26 mouse cellular contexts compared by ENCODE assay signal in the genomic region with DNA sequence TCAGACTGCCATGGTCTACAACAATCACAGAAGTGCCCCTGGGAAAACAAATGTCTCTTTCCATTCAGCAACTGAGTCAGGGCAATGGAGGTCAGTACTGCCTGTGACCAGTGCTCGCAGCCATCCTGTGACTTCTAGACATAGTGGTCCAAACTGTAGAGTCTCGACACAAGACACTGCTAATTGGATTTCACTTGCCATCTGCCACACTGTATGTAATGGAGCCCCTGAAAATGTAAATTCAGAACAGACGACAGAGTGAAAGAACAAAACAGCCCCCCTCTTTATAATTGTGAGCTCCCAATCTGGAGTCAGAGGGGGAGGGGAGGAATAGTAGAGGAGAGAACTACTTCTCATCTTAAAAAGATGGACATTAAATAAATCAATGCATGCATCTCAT.
DNase-seq lines count a peak whose midpoint lies in the region; ATAC-seq lines count a peak whose summit lies in the region.
"Had no signal": no experiment of that assay in that cellular context is flagged by ENCODE, and none has a peak within 500 bp of the region (broad histone marks: within the 10 kb centered on the region; RNA-seq: fewer than 3 reads in every experiment).

No protein-coding gene starts in this region.

- H3K27me3 ChIP-seq in hindbrain, embryonic 11.5 days (ENCODE audit: control insufficient read depth, insufficient read depth, low read length), result no peaks in the 10 kb centered on the region
- no peaks in the 10 kb centered on the region for H3K27me3 ChIP-seq in hindbrain, embryonic 13.5 days
- H3K27me3 ChIP-seq in neural tube, embryonic 11.5 days (ENCODE audit: control insufficient read depth, insufficient read depth, low read length), result no peaks in the 10 kb centered on the region
- no peaks in the 10 kb centered on the region for H3K27me3 ChIP-seq in forebrain, embryonic 16.5 days (replicated peaks; ENCODE audit: control insufficient read depth, insufficient read depth, low read length)
- H3K27me3 ChIP-seq: liver, embryonic 13.5 days; neural tube, embryonic 13.5 days; Patski; stomach, embryonic 15.5 days had no signal

- intact Hi-C loops in left cerebral cortex, postnatal 10 days (cut with DNase I), result no loop called here

- ATAC-seq in hindbrain, embryonic 11.5 days (ENCODE audit: low FRiP score), result peak; percentile 87
- ATAC-seq in hindbrain, embryonic 13.5 days (ENCODE audit: low FRiP score), result no peak
- ATAC-seq in neural tube, embryonic 11.5 days (ENCODE audit: insufficient read depth, low FRiP score, low TSS enrichment), result peak; percentile 48; the same call in 1 of the 2 replicates
- peak; percentile 94 for ATAC-seq in forebrain, embryonic 16.5 days
- ATAC-seq: inflammation-experienced regulatory T-cells, adult 6 months; Patski had no signal

- H3K4me2 ChIP-seq in hindbrain, embryonic 11.5 days (replicated peaks; ENCODE audit: low read depth, low read length), result no peak overlapping the region
- H3K4me2 ChIP-seq in hindbrain, embryonic 13.5 days, result no peak overlapping the region
- H3K4me2 ChIP-seq in neural tube, embryonic 11.5 days (ENCODE audit: low read depth), result no peak overlapping the region
- no peak overlapping the region for H3K4me2 ChIP-seq in forebrain, embryonic 16.5 days (ENCODE audit: low read length)
- H3K4me2 ChIP-seq: liver, embryonic 13.5 days; neural tube, embryonic 13.5 days; stomach, embryonic 15.5 days had no signal

- peak; percentile 16 for DNase-seq in hindbrain, embryonic 11.5 days (ENCODE audit: low spot score)
- DNase-seq in neural tube, embryonic 11.5 days (ENCODE audit: low spot score), result peak; percentile 11
- no peak for DNase-seq in neural tube, embryonic 10.5 days (ENCODE audit: extremely low spot score, low spot score)
- no peak for DNase-seq in urinary bladder, adult 18-20 months (ENCODE audit: low spot score in 2 of 2)
- no peak for DNase-seq in left cerebral cortex, postnatal 10 days (ENCODE audit: extremely low spot score in 1 of 2, low spot score in 2 of 2)
- DNase-seq: adrenal gland, postnatal 36 days; B cell, adult 2 months; cerebellum, adult 11-12 months; cerebellum, postnatal 10 days; gastrocnemius, postnatal 10 days; heart, postnatal 4 days; kidney, adult 2 months; layer of hippocampus, adult 9-11 months; liver, embryonic 13.5 days; lung, adult 2 months; lung, postnatal 14 days; thymus, adult 18-20 months had no signal

- H3K9me3 ChIP-seq in hindbrain, embryonic 11.5 days (ENCODE audit: control insufficient read depth, low read length), result no peaks in the 10 kb centered on the region
- no peaks in the 10 kb centered on the region for H3K9me3 ChIP-seq in hindbrain, embryonic 13.5 days
- no peaks in the 10 kb centered on the region for H3K9me3 ChIP-seq in neural tube, embryonic 11.5 days (ENCODE audit: control insufficient read depth, low read length)
- no peaks in the 10 kb centered on the region for H3K9me3 ChIP-seq in forebrain, embryonic 16.5 days (ENCODE audit: control insufficient read depth, low read length)
- H3K9me3 ChIP-seq: heart, embryonic 10.5 days; liver, embryonic 13.5 days; neural tube, embryonic 13.5 days; stomach, embryonic 15.5 days had no signal

- no peaks in the 10 kb centered on the region for H3K4me1 ChIP-seq in hindbrain, embryonic 11.5 days (replicated peaks; ENCODE audit: control insufficient read depth, insufficient read depth, low read length)
- no peaks in the 10 kb centered on the region for H3K4me1 ChIP-seq in hindbrain, embryonic 13.5 days (replicated peaks)
- no peaks in the 10 kb centered on the region for H3K4me1 ChIP-seq in neural tube, embryonic 11.5 days (ENCODE audit: control insufficient read depth, insufficient read depth, low read length)
- H3K4me1 ChIP-seq in forebrain, embryonic 16.5 days (replicated peaks; ENCODE audit: control insufficient read depth, insufficient read depth, low read length), result peaks cover 4% of the 10 kb centered on the region; the same call in 1 of the 2 replicates
- H3K4me1 ChIP-seq: heart, embryonic 10.5 days; liver, embryonic 13.5 days; neural tube, embryonic 13.5 days; stomach, embryonic 15.5 days had no signal

- no peak overlapping the region for H3K27ac ChIP-seq in hindbrain, embryonic 11.5 days (ENCODE audit: low read depth, low read length)
- no peak overlapping the region for H3K27ac ChIP-seq in hindbrain, embryonic 13.5 days
- H3K27ac ChIP-seq in neural tube, embryonic 11.5 days (ENCODE audit: low read depth, low read length), result no peak overlapping the region
- H3K27ac ChIP-seq in forebrain, embryonic 16.5 days (ENCODE audit: low read length), result peak overlapping the region; percentile 47
- H3K27ac ChIP-seq: heart, embryonic 10.5 days; kidney, postnatal 0 days; liver, embryonic 13.5 days; neural tube, embryonic 13.5 days; stomach, embryonic 15.5 days had no signal

- H3K4me3 ChIP-seq in hindbrain, embryonic 11.5 days (ENCODE audit: low read depth, low read length), result no peak overlapping the region
- H3K4me3 ChIP-seq in hindbrain, embryonic 13.5 days, result no peak overlapping the region
- H3K4me3 ChIP-seq in neural tube, embryonic 11.5 days (ENCODE audit: low read depth, low read length), result no peak overlapping the region
- H3K4me3 ChIP-seq in forebrain, embryonic 16.5 days (replicated peaks; ENCODE audit: low read length), result no peak overlapping the region
- H3K4me3 ChIP-seq: heart, embryonic 10.5 days; liver, embryonic 13.5 days; neural tube, embryonic 13.5 days; stomach, embryonic 15.5 days had no signal

- H3K36me3 ChIP-seq in hindbrain, embryonic 11.5 days (ENCODE audit: control insufficient read depth, insufficient read depth, low read length), result no peaks in the 10 kb centered on the region
- no peaks in the 10 kb centered on the region for H3K36me3 ChIP-seq in hindbrain, embryonic 13.5 days
- no peaks in the 10 kb centered on the region for H3K36me3 ChIP-seq in neural tube, embryonic 11.5 days (ENCODE audit: control insufficient read depth, insufficient read depth, low read length)
- H3K36me3 ChIP-seq in forebrain, embryonic 16.5 days (ENCODE audit: control insufficient read depth, insufficient read depth), result no peaks in the 10 kb centered on the region
- H3K36me3 ChIP-seq: G1E; heart, embryonic 10.5 days; liver, embryonic 13.5 days; neural tube, embryonic 13.5 days; stomach, embryonic 15.5 days had no signal

- WGBS in hindbrain, embryonic 11.5 days, result 52% methylated on average over 3 of the region's 3 CpGs
- WGBS in hindbrain, embryonic 13.5 days, result 42% methylated on average over 3 of the region's 3 CpGs
- 60% methylated on average over 3 of the region's 3 CpGs for WGBS in neural tube, embryonic 11.5 days
- 28% methylated on average over 3 of the region's 3 CpGs for WGBS in forebrain, embryonic 16.5 days

- H3K9ac ChIP-seq in hindbrain, embryonic 11.5 days (ENCODE audit: low read depth, low read length), result no peak overlapping the region
- H3K9ac ChIP-seq in hindbrain, embryonic 13.5 days, result no peak overlapping the region
- H3K9ac ChIP-seq in neural tube, embryonic 11.5 days (ENCODE audit: low read length), result no peak overlapping the region
- H3K9ac ChIP-seq in forebrain, embryonic 16.5 days (replicated peaks; ENCODE audit: low read depth, low read length), result no peak overlapping the region
- H3K9ac ChIP-seq: liver, embryonic 13.5 days; neural tube, embryonic 13.5 days; stomach, embryonic 15.5 days had no signal

Comparison
In these comparisons a context has a peak if more than half of its experiments do, and no peak if none do; other contexts are left out.
1. DNase-seq: peak in hindbrain, embryonic 11.5 days (single experiment) and neural tube, embryonic 11.5 days (single experiment); none in neural tube, embryonic 10.5 days (single experiment), urinary bladder, adult 18-20 months (0 of 2) and left cerebral cortex, postnatal 10 days (0 of 2).